Mouse (Mus musculus) stomach, embryonic 14.5 days (tissue): ENCODE measurements around the gene Ehd4. TPM values are rescaled to one million over a fixed set of nuclear protein-coding genes. Genes with fewer than 3 reads are reported as not detected.
A peak's percentile ranks its signal among the peaks of the same experiment; 100 is the strongest.

Experiments
- ATAC-seq: fragments of 200-750 bp; cut with Nextera tagmentation; 2 replicates; pipeline ENCODE4 v1.8.0; 2017; ENCODE audit warnings: low read depth, moderate TSS enrichment; ENCODE audit not compliant: insufficient number of reproducible peaks, insufficient read depth, low FRiP score
- H3K27ac ChIP-seq: fragments of 300-500 bp; sonication (generic); 2 replicates; pipeline ENCODE4 v1.5.1; 2014; ENCODE audit warnings: mild to moderate bottlenecking, low read length, moderate library complexity, mixed read lengths
- H3K27me3 ChIP-seq: fragments of 300-500 bp; sonication (generic); 2 replicates; pipeline ENCODE4 v1.6.1; 2014; ENCODE audit warnings: low read length, control low read depth, mixed read lengths; ENCODE audit not compliant: control insufficient read depth, insufficient read depth
- H3K36me3 ChIP-seq: fragments of 300-500 bp; sonication (generic); 2 replicates; pipeline ENCODE4 v1.6.1; 2014; ENCODE audit warnings: mild to moderate bottlenecking, control low read depth, low read length, moderate library complexity, mixed read lengths; ENCODE audit not compliant: control insufficient read depth, insufficient read depth
- H3K4me1 ChIP-seq: fragments of 300-500 bp; sonication (generic); 2 replicates; pipeline ENCODE4 v1.6.1; 2014; ENCODE audit warnings: low read length, control low read depth, mixed read lengths; ENCODE audit not compliant: control insufficient read depth, insufficient read depth
- H3K4me2 ChIP-seq: fragments of 300-500 bp; sonication (generic); replicated peaks from 2 replicates; pipeline ENCODE4 v1.6.1; 2014; ENCODE audit warnings: low read depth, low read length, control low read depth
- H3K4me3 ChIP-seq: fragments of 300-500 bp; sonication (generic); 2 replicates; pipeline ENCODE4 v1.5.1; 2014; ENCODE audit warnings: low read depth, low read length, control low read depth
- H3K9ac ChIP-seq: fragments of 300-500 bp; sonication (generic); replicated peaks from 2 replicates; pipeline ENCODE4 v1.6.1; 2014; ENCODE audit warnings: low read depth, mild to moderate bottlenecking, control low read depth, low read length, moderate library complexity, mixed read lengths
- H3K9me3 ChIP-seq: fragments of 300-500 bp; sonication (generic); 2 replicates; pipeline ENCODE4 v1.6.1; 2016; ENCODE audit warnings: low read depth, low read length, control low read depth; ENCODE audit not compliant: control insufficient read depth
- WGBS: fragments of 180-500 bp; shearing (Covaris S2); extraction: QIAGEN DNeasy Blood & Tissue Kit; methylation state at CpG from one replicate; pipeline ENCODE4 v1.1.7; 2014; 5-methylcytosine and 5-hydroxymethylcytosine counted together
- polyA plus RNA-seq: library from polyadenylated mRNA; unstranded; fragments of >200 nt; fragmentation: Nextera tagmentation; extraction: Ambion mirVana; gene quantifications from 2 replicates; pipeline ENCODE4 v1.2.1, GENCODE M21; 2014

Gene Ehd4
- polyA plus RNA-seq, 1 experiment from 2014 or later = 32.8 TPM

GRCm38 (mm10) chr2:120060190-120060589 lies 94.2 kb downstream of the Ehd4 start:
- Histone ChIP-seq H3K36me3 (no peaks in the 10 kb centered on the region), H3K27ac (no peak overlapping the region), H3K9me3 (no peaks in the 10 kb centered on the region), H3K4me3 (no peak overlapping the region), H3K9ac (no peak overlapping the region), H3K4me1 (no peaks in the 10 kb centered on the region), H3K4me2 (no peak overlapping the region), H3K27me3 (no peaks in the 10 kb centered on the region)
- WGBS = 60% methylated on average over 6 of the region's 6 CpGs
- peak; percentile 35; the same call in 1 of the 2 replicates for ATAC-seq

- Histone ChIP-seq H3K27me3 (no peaks in the 10 kb centered on the region), H3K27ac (no peak overlapping the region)
- ATAC-seq = no peak
Observed at GRCm38 (mm10) chr2:120059466-120059865, 94.9 kb downstream of the Ehd4 start.

GRCm38 (mm10) chr2:120058818-120059217 lies 95.6 kb downstream of the Ehd4 start:
- no peak for ATAC-seq
- 89% methylated on average over 4 of the region's 4 CpGs for WGBS
- no peaks in the 10 kb centered on the region for H3K27me3 ChIP-seq
- H3K4me2 ChIP-seq = no peak overlapping the region
- no peaks in the 10 kb centered on the region for H3K4me1 ChIP-seq
- H3K9me3 ChIP-seq = no peaks in the 10 kb centered on the region
- H3K36me3 ChIP-seq = no peaks in the 10 kb centered on the region
- H3K9ac ChIP-seq = no peak overlapping the region
- H3K4me3 ChIP-seq = no peak overlapping the region
- H3K27ac ChIP-seq = no peak overlapping the region

More at GRCm38 (mm10) chr2:120059466-120059865, 94.9 kb downstream of the Ehd4 start:
- H3K36me3 ChIP-seq = no peaks in the 10 kb centered on the region
- H3K9ac ChIP-seq = no peak overlapping the region
- no peaks in the 10 kb centered on the region for H3K4me1 ChIP-seq
- no peak overlapping the region for H3K4me2 ChIP-seq
- 83% methylated on average over 3 of the region's 3 CpGs for WGBS
- H3K9me3 ChIP-seq = no peaks in the 10 kb centered on the region
- H3K4me3 ChIP-seq = no peak overlapping the region

- Histone ChIP-seq H3K9me3 (no peaks in the 10 kb centered on the region), H3K4me1 (no peaks in the 10 kb centered on the region), H3K27me3 (no peaks in the 10 kb centered on the region), H3K27ac (no peak overlapping the region), H3K4me2 (no peak overlapping the region), H3K9ac (no peak overlapping the region), H3K4me3 (no peak overlapping the region), H3K36me3 (no peaks in the 10 kb centered on the region)
- ATAC-seq = no peak
- 80% methylated on average over 10 of the region's 10 CpGs for WGBS
Observed at GRCm38 (mm10) chr2:120055923-120056322, 98.5 kb downstream of the Ehd4 start.

GRCm38 (mm10) chr2:120054771-120055552 lies 99.4 kb downstream of the Ehd4 start:
- H3K36me3 ChIP-seq = no peaks in the 10 kb centered on the region
- no peak for ATAC-seq
- H3K4me2 ChIP-seq = no peak overlapping the region
- H3K4me3 ChIP-seq = no peak overlapping the region
- H3K4me1 ChIP-seq = no peaks in the 10 kb centered on the region
- H3K27ac ChIP-seq = no peak overlapping the region
- no peaks in the 10 kb centered on the region for H3K27me3 ChIP-seq
- H3K9me3 ChIP-seq = no peaks in the 10 kb centered on the region
- 87% methylated on average over 12 of the region's 12 CpGs for WGBS
- H3K9ac ChIP-seq = no peak overlapping the region

GRCm38 (mm10) chr2:120051405-120051804 lies 103.0 kb downstream of the Ehd4 start:
- no peaks in the 10 kb centered on the region for H3K9me3 ChIP-seq

GRCm38 (mm10) chr2:120049632-120050274 lies 104.7 kb downstream of the Ehd4 start:
- no peaks in the 10 kb centered on the region for H3K36me3 ChIP-seq
- ATAC-seq = no peak
- no peaks in the 10 kb centered on the region for H3K9me3 ChIP-seq
- H3K4me3 ChIP-seq = no peak overlapping the region
- H3K27ac ChIP-seq = no peak overlapping the region
- WGBS = 65% methylated on average over 10 of the region's 10 CpGs
- H3K4me2 ChIP-seq = no peak overlapping the region
- no peak overlapping the region for H3K9ac ChIP-seq
- no peaks in the 10 kb centered on the region for H3K27me3 ChIP-seq
- peaks cover 9% of the 10 kb centered on the region; the same call in 1 of the 2 replicates for H3K4me1 ChIP-seq

More at GRCm38 (mm10) chr2:120051405-120051804, 103.0 kb downstream of the Ehd4 start:
- no peak overlapping the region for H3K9ac ChIP-seq
- H3K27me3 ChIP-seq = no peaks in the 10 kb centered on the region
- H3K4me3 ChIP-seq = no peak overlapping the region
- 58% methylated on average over 6 of the region's 6 CpGs for whole genome bisulfite sequencing
- peaks cover 5% of the 10 kb centered on the region; the same call in 1 of the 2 replicates for H3K4me1 ChIP-seq
- no peaks in the 10 kb centered on the region for H3K36me3 ChIP-seq
- ATAC-seq = no peak
- no peak overlapping the region for H3K27ac ChIP-seq
- H3K4me2 ChIP-seq = no peak overlapping the region

GRCm38 (mm10) chr2:120048173-120048572 lies 106.2 kb downstream of the Ehd4 start:
- WGBS = 75% methylated on average over 9 of the region's 9 CpGs
- H3K27ac ChIP-seq = no peak overlapping the region
- H3K4me1 ChIP-seq = peaks cover 12% of the 10 kb centered on the region; the same call in 1 of the 2 replicates
- H3K9ac ChIP-seq = no peak overlapping the region
- H3K36me3 ChIP-seq = no peaks in the 10 kb centered on the region
- no peak for ATAC-seq
- H3K27me3 ChIP-seq = no peaks in the 10 kb centered on the region
- H3K4me3 ChIP-seq = no peak overlapping the region
- no peaks in the 10 kb centered on the region for H3K9me3 ChIP-seq
- no peak overlapping the region for H3K4me2 ChIP-seq
